Mouse (Mus musculus) G1E (cell line): ENCODE measurements around the gene Armc9.

Experiments used
- CTCF ChIP-seq: IDR thresholded peaks from 2 replicates; pipeline ENCODE4 v1.5.1; 2012; ENCODE audit warnings: low read depth, low read length, inconsistent platforms, mixed read lengths
- GATA1 ChIP-seq: IDR thresholded peaks from 2 replicates; pipeline ENCODE4 v1.6.1; 2012; ENCODE audit warnings: borderline replicate concordance, low read length, inconsistent platforms, mixed read lengths
- POLR2AphosphoS5 ChIP-seq: IDR thresholded peaks from 2 replicates; pipeline ENCODE4 v1.6.1; 2012; ENCODE audit warnings: low read depth, low read length, inconsistent platforms; ENCODE audit not compliant: insufficient replicate concordance
- TAL1 ChIP-seq: conservative IDR thresholded peaks from 2 replicates; pipeline ENCODE4 v1.6.1; 2012; ENCODE audit warnings: low read depth, low read length, inconsistent platforms, mixed read lengths

- TF ChIP-seq CTCF (no peak), POLR2AphosphoS5 (no peak), TAL1 (no peak), GATA1 (no peak)
These were observed 101.7 kb downstream of the Armc9 start for GRCm38 (mm10) chr1:86256311-86256710.
